Mouse (Mus musculus) midbrain, embryonic 16.5 days (tissue): Measurements from ENCODE around the gene Gm45717. TPM values are rescaled to one million over a fixed set of nuclear protein-coding genes. Genes with fewer than 3 reads are reported as not detected.

Experiments used
- ATAC-seq: fragments of 200-750 bp; cut with Nextera tagmentation; 2 replicates; pipeline ENCODE4 v1.8.0; 2017; ENCODE audit warnings: moderate TSS enrichment
- H3K27ac ChIP-seq: fragments of 300-500 bp; sonication (generic); 2 replicates; pipeline ENCODE4 v1.5.1; 2014; ENCODE audit warnings: mild to moderate bottlenecking, low read length, mixed read lengths
- H3K27me3 ChIP-seq: fragments of 300-500 bp; sonication (generic); 2 replicates; pipeline ENCODE4 v1.6.1; 2014; ENCODE audit warnings: low read depth, low read length, mixed read lengths; ENCODE audit not compliant: control insufficient read depth, insufficient read depth
- H3K36me3 ChIP-seq: fragments of 300-500 bp; sonication (generic); 2 replicates; pipeline ENCODE4 v1.6.1; 2014; ENCODE audit warnings: mild to moderate bottlenecking, low read length, moderate library complexity, mixed read lengths; ENCODE audit not compliant: control insufficient read depth, insufficient read depth
- H3K4me1 ChIP-seq: fragments of 300-500 bp; sonication (generic); 2 replicates; pipeline ENCODE4 v1.6.1; 2014; ENCODE audit warnings: mild to moderate bottlenecking, low read length, mixed read lengths; ENCODE audit not compliant: control insufficient read depth, insufficient read depth
- H3K4me2 ChIP-seq: fragments of 300-500 bp; sonication (generic); 2 replicates; pipeline ENCODE4 v1.6.1; 2014; ENCODE audit warnings: mild to moderate bottlenecking, low read length, mixed read lengths
- H3K4me3 ChIP-seq: fragments of 300-500 bp; sonication (generic); 2 replicates; pipeline ENCODE4 v1.5.1; 2014; ENCODE audit warnings: low read depth, mild to moderate bottlenecking, low read length, moderate library complexity, mixed read lengths
- H3K9ac ChIP-seq: fragments of 300-500 bp; sonication (generic); 2 replicates; pipeline ENCODE4 v1.6.1; 2014; ENCODE audit warnings: low read depth, low read length, mixed read lengths
- H3K9me3 ChIP-seq: fragments of 300-500 bp; sonication (generic); replicated peaks from 2 replicates; pipeline ENCODE4 v1.6.1; 2014; ENCODE audit warnings: mild to moderate bottlenecking, low read length, mixed read lengths; ENCODE audit not compliant: control insufficient read depth, poor library complexity, severe bottlenecking
- WGBS: fragments of 180-500 bp; shearing (Covaris S2); extraction: QIAGEN DNeasy Blood & Tissue Kit; methylation state at CpG from one replicate; pipeline ENCODE4 v1.1.7; 2014; 5-methylcytosine and 5-hydroxymethylcytosine counted together
- polyA plus RNA-seq: library from polyadenylated mRNA; unstranded; fragments of >200 nt; fragmentation: Nextera tagmentation; extraction: Ambion mirVana; gene quantifications from 2 replicates; pipeline ENCODE4 v1.2.1, GENCODE M21; 2015

The Gm45717 gene
- not detected in 2 replicates for polyA plus RNA-seq

GRCm38 (mm10) chr7:140955758-140956555 lies at the start of gene Gm45717, which contains the start of gene Ifitm2:
TSS of gene Gm45717 (minus strand) at chr7:140955937.
TSS of gene Ifitm2 (minus strand) at chr7:140955987.
- Histone ChIP-seq H3K36me3 (no peaks in the 10 kb centered on the region), H3K9ac (peak within 1 kb of the TSS; percentile 10; the same call in 1 of the 2 replicates), H3K4me2 (peak within 1 kb of the TSS; percentile 47), H3K27me3 (no peaks in the 10 kb centered on the region), H3K9me3 (no peaks in the 10 kb centered on the region), H3K4me3 (peak within 1 kb of the TSS; percentile 26), H3K27ac (no peak within 1 kb of the TSS), H3K4me1 (peaks cover 7% of the 10 kb centered on the region)
- WGBS = 22% methylated on average over 11 of the region's 11 CpGs
- peak; percentile 54 for ATAC-seq

- H3K27ac ChIP-seq = no peak overlapping the region
- no peak overlapping the region for H3K9ac ChIP-seq
- no peaks in the 10 kb centered on the region for H3K4me1 ChIP-seq
- no peaks in the 10 kb centered on the region for H3K36me3 ChIP-seq
- no peak overlapping the region for H3K4me2 ChIP-seq
- 81% methylated on average over 5 of the region's 5 CpGs for WGBS
- H3K4me3 ChIP-seq = no peak overlapping the region
- H3K9me3 ChIP-seq = no peaks in the 10 kb centered on the region
- no peaks in the 10 kb centered on the region for H3K27me3 ChIP-seq
- ATAC-seq = no peak
Observed at GRCm38 (mm10) chr7:141003248-141004010, 47.7 kb upstream of the Gm45717 start.

- no peak overlapping the region for H3K4me2 ChIP-seq
- no peaks in the 10 kb centered on the region for H3K9me3 ChIP-seq
- no peak overlapping the region for H3K4me3 ChIP-seq
- no peaks in the 10 kb centered on the region for H3K27me3 ChIP-seq
- no peaks in the 10 kb centered on the region for H3K36me3 ChIP-seq
- no peak overlapping the region for H3K9ac ChIP-seq
- 71% methylated on average over 15 of the region's 15 CpGs for WGBS
- no peak overlapping the region for H3K27ac ChIP-seq
- no peaks in the 10 kb centered on the region for H3K4me1 ChIP-seq
- ATAC-seq = no peak
Observed at GRCm38 (mm10) chr7:141000881-141001708, 45.4 kb upstream of the Gm45717 start.

GRCm38 (mm10) chr7:140998853-140999700 lies 43.3 kb upstream of the Gm45717 start:
- Histone ChIP-seq H3K4me1 (no peaks in the 10 kb centered on the region), H3K27me3 (no peaks in the 10 kb centered on the region), H3K27ac (no peak overlapping the region), H3K4me2 (no peak overlapping the region), H3K36me3 (no peaks in the 10 kb centered on the region), H3K4me3 (no peak overlapping the region), H3K9me3 (no peaks in the 10 kb centered on the region), H3K9ac (no peak overlapping the region)
- no peak for ATAC-seq
- 94% methylated on average over 11 of the region's 11 CpGs for WGBS

- Histone ChIP-seq H3K4me2 (no peak overlapping the region), H3K36me3 (no peaks in the 10 kb centered on the region), H3K27me3 (no peaks in the 10 kb centered on the region), H3K9ac (no peak overlapping the region), H3K4me3 (no peak overlapping the region), H3K4me1 (no peaks in the 10 kb centered on the region), H3K27ac (no peak overlapping the region), H3K9me3 (no peaks in the 10 kb centered on the region)
- no peak for ATAC-seq
- WGBS = 56% methylated on average over 1 of the region's 1 CpGs
Observed at GRCm38 (mm10) chr7:140997817-140998216, 42.1 kb upstream of the Gm45717 start.

- ATAC-seq = no peak
Observed at GRCm38 (mm10) chr7:140991117-140991689, 35.5 kb upstream of the Gm45717 start.

GRCm38 (mm10) chr7:140990622-140991021 lies 34.9 kb upstream of the Gm45717 start:
- ATAC-seq = no peak
- H3K4me2 ChIP-seq = no peak overlapping the region
- H3K4me1 ChIP-seq = no peaks in the 10 kb centered on the region
- H3K9me3 ChIP-seq = no peaks in the 10 kb centered on the region
- no peaks in the 10 kb centered on the region for H3K36me3 ChIP-seq
- no peak overlapping the region for H3K9ac ChIP-seq
- no peaks in the 10 kb centered on the region for H3K27me3 ChIP-seq
- no peak overlapping the region for H3K27ac ChIP-seq
- 78% methylated on average over 5 of the region's 5 CpGs for WGBS
- no peak overlapping the region for H3K4me3 ChIP-seq

More at GRCm38 (mm10) chr7:140991117-140991689, 35.5 kb upstream of the Gm45717 start:
- H3K36me3 ChIP-seq = no peaks in the 10 kb centered on the region
- no peak overlapping the region for H3K9ac ChIP-seq
- no peaks in the 10 kb centered on the region for H3K4me1 ChIP-seq
- no peak overlapping the region for H3K4me3 ChIP-seq
- H3K9me3 ChIP-seq = no peaks in the 10 kb centered on the region
- no peak overlapping the region for H3K4me2 ChIP-seq
- H3K27ac ChIP-seq = no peak overlapping the region
- 92% methylated on average over 14 of the region's 14 CpGs for WGBS
- H3K27me3 ChIP-seq = no peaks in the 10 kb centered on the region

- no peaks in the 10 kb centered on the region for H3K27me3 ChIP-seq
- ATAC-seq = no peak
- H3K4me3 ChIP-seq = no peak overlapping the region
- no peak overlapping the region for H3K9ac ChIP-seq
- 82% methylated on average over 6 of the region's 6 CpGs for WGBS
- H3K4me2 ChIP-seq = no peak overlapping the region
- no peak overlapping the region for H3K27ac ChIP-seq
- H3K36me3 ChIP-seq = no peaks in the 10 kb centered on the region
- no peaks in the 10 kb centered on the region for H3K9me3 ChIP-seq
- H3K4me1 ChIP-seq = no peaks in the 10 kb centered on the region
Observed at GRCm38 (mm10) chr7:140990185-140990584, 34.4 kb upstream of the Gm45717 start.
